Mouse (Mus musculus) liver, embryonic 12.5 days (tissue): ENCODE measurements around the gene Nceh1. TPM values are rescaled to one million over a fixed set of nuclear protein-coding genes. Genes with fewer than 3 reads are reported as not detected.
A peak's percentile ranks its signal among the peaks of the same experiment; 100 is the strongest.

ENCODE experiments used
- ATAC-seq: fragments of 200-750 bp; cut with Nextera tagmentation; 2 replicates; pipeline ENCODE4 v1.8.0; 2017; ENCODE audit warnings: moderate number of reproducible peaks, mild to moderate bottlenecking, moderate library complexity
- H3K27ac ChIP-seq: fragments of 300-500 bp; sonication (generic); 2 replicates; pipeline ENCODE4 v1.5.1; 2016; ENCODE audit warnings: mild to moderate bottlenecking
- H3K27me3 ChIP-seq: fragments of 300-500 bp; sonication (generic); replicated peaks from 2 replicates; pipeline ENCODE4 v1.6.1; 2016; ENCODE audit warnings: mild to moderate bottlenecking, moderate library complexity
- H3K36me3 ChIP-seq: fragments of 300-500 bp; sonication (generic); 2 replicates; pipeline ENCODE4 v1.6.1; 2016; ENCODE audit warnings: mild to moderate bottlenecking, moderate library complexity
- H3K4me1 ChIP-seq: fragments of 300-500 bp; sonication (generic); 2 replicates; pipeline ENCODE4 v1.6.1; 2016
- H3K4me2 ChIP-seq: fragments of 300-500 bp; sonication (generic); 2 replicates; pipeline ENCODE4 v1.6.1; 2016; ENCODE audit warnings: mild to moderate bottlenecking, moderate library complexity
- H3K4me3 ChIP-seq: fragments of 300-500 bp; sonication (generic); 2 replicates; pipeline ENCODE4 v1.5.1; 2016; ENCODE audit warnings: mild to moderate bottlenecking, moderate library complexity
- H3K9ac ChIP-seq: fragments of 300-500 bp; sonication (generic); 2 replicates; pipeline ENCODE4 v1.6.1; 2016; ENCODE audit warnings: mild to moderate bottlenecking, moderate library complexity
- H3K9me3 ChIP-seq: fragments of 300-500 bp; sonication (generic); replicated peaks from 2 replicates; pipeline ENCODE4 v1.6.1; 2016; ENCODE audit warnings: mild to moderate bottlenecking, moderate library complexity
- WGBS: fragments of 180-500 bp; shearing (Covaris S2); methylation state at CpG from one replicate; pipeline ENCODE4 v1.1.7; 2016; ENCODE audit not compliant: insufficient replicate concordance; 5-methylcytosine and 5-hydroxymethylcytosine counted together
- polyA plus RNA-seq: library from polyadenylated mRNA; unstranded; fragments of >200 nt; fragmentation: Nextera tagmentation; extraction: Ambion mirVana; gene quantifications from 2 replicates; pipeline ENCODE4 v1.2.1, GENCODE M21; 2016

The Nceh1 gene
- polyA plus RNA-seq, 1 experiment from 2014 or later = 2.8 TPM

DNA sequence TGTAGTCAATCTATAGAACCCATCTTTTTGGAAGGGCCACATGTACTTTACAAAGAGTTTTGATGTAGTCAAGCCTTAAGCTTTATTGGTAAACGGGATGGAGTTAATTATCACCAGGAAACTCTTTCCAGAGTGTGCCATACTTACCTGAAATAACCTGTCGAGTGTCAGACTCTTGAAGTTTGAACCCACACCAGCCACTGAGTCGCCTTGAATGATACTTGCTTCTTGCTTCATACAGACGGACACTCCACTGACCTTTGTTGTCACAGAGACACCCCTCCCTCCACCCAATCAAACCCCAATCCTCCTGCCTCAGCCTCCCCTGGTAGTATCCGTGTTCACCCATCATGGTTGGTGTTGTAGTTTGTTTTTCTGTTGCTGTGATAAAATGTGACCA is 55.8 kb downstream of the Nceh1 start:
- ATAC-seq = no peak
- Histone ChIP-seq H3K9ac (no peak overlapping the region), H3K4me2 (no peak overlapping the region), H3K27ac (no peak overlapping the region), H3K27me3 (no peaks in the 10 kb centered on the region), H3K36me3 (peaks cover 7% of the 10 kb centered on the region; the same call in 1 of the 2 replicates), H3K4me3 (no peak overlapping the region), H3K9me3 (no peaks in the 10 kb centered on the region), H3K4me1 (peaks cover 7% of the 10 kb centered on the region; the same call in 1 of the 2 replicates)
- 62% methylated on average over 5 of the region's 5 CpGs for WGBS

DNA sequence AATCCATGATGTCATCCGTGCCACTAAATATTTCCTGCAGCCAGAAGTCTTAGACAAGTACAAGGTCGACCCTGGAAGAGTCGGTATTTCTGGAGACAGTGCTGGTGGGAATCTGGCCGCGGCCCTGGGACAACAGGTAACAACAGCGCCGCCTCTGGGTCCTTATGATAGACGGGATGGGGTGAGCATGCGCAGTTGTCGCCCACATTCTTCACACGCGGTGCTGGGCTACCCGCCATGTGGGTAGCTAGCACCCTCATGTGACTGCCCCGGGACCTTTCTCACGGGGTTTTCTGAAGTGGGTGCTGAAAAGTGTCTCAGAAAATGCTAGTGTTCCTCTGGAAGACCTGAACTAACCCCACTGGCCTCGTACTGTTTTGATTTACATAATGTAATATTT is 56.8 kb downstream of the Nceh1 start:
- WGBS = 82% methylated on average over 16 of the region's 16 CpGs
- no peak overlapping the region for H3K4me2 ChIP-seq
- H3K27ac ChIP-seq = no peak overlapping the region
- no peaks in the 10 kb centered on the region for H3K27me3 ChIP-seq
- H3K4me3 ChIP-seq = no peak overlapping the region
- H3K9ac ChIP-seq = no peak overlapping the region
- no peak for ATAC-seq
- H3K9me3 ChIP-seq = no peaks in the 10 kb centered on the region
- H3K4me1 ChIP-seq = peaks cover 7% of the 10 kb centered on the region; the same call in 1 of the 2 replicates
- H3K36me3 ChIP-seq = peaks cover 7% of the 10 kb centered on the region; the same call in 1 of the 2 replicates

DNA sequence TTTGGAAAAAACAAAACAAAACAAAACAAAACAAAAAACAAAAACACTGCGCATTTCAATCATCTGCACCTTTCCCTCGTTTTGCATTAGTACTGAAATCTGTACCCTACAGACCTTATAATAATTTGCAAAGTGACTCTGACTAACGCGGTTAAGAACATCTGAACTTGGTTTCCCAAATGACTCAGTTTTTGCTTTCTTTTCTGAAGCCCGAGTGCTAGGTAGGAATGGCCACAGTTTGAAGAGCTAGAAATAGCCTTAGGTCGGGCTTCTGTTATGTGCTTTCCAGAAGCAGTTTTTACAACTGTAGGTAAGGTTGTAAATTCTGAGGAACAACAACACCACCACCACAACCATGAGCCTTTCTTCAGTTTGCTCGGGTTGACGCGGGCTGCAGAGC is 59.1 kb downstream of the Nceh1 start:
- peaks cover 7% of the 10 kb centered on the region; the same call in 1 of the 2 replicates for H3K36me3 ChIP-seq
- no peaks in the 10 kb centered on the region for H3K27me3 ChIP-seq
- H3K4me3 ChIP-seq = no peak overlapping the region
- H3K9me3 ChIP-seq = no peaks in the 10 kb centered on the region
- H3K4me2 ChIP-seq = no peak overlapping the region
- WGBS = 77% methylated on average over 9 of the region's 9 CpGs
- no peak overlapping the region for H3K9ac ChIP-seq
- no peak for ATAC-seq
- H3K4me1 ChIP-seq = no peaks in the 10 kb centered on the region
- H3K27ac ChIP-seq = no peak overlapping the region

DNA sequence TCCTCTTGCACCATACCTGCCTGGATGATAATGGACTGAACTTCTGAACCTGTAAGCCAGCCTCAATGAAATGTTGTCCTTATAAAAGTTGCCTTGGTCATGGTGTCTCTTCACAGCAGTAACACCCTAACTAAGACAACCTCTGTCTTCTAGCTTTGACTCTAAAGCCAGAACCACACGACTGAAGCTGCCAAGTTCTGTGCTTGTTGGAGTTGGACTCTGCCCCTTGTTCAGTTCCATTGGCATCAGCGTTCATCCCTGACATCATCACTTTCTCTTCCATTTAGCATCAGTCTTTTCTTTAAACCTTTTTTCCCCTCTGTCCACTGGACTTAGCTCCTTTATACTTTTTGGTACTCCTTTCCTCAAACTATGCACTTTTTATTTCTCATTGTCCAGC is 63.4 kb downstream of the Nceh1 start:
- 65% methylated on average over 2 of the region's 2 CpGs for WGBS
- Histone ChIP-seq H3K27ac (no peak overlapping the region), H3K36me3 (peaks cover 7% of the 10 kb centered on the region; the same call in 1 of the 2 replicates), H3K4me3 (no peak overlapping the region), H3K27me3 (no peaks in the 10 kb centered on the region), H3K9ac (no peak overlapping the region), H3K4me2 (no peak overlapping the region), H3K9me3 (no peaks in the 10 kb centered on the region), H3K4me1 (no peaks in the 10 kb centered on the region)
- no peak for ATAC-seq

DNA sequence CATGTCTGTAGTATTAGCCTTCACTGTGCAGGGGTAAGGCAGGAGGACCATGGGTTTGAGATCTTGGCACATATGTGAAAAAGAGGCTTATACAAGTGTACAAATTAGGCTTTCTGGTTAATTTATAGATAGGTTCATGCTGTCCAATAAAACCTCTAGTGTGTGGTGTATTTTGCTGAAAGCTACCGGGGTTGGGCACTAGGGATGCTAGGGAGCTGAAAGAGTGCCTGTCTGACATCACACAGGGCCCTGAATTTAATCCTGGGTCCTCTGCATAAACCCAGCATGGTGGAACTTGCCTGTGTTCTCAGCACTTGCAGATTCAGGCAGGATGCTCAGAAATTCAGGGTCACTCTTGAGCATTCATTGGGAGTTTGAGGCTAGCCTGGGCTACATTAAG is 65.0 kb downstream of the Nceh1 start:
- Histone ChIP-seq H3K9me3 (no peaks in the 10 kb centered on the region), H3K27ac (no peak overlapping the region), H3K4me3 (no peak overlapping the region), H3K4me1 (no peaks in the 10 kb centered on the region), H3K27me3 (no peaks in the 10 kb centered on the region), H3K36me3 (no peaks in the 10 kb centered on the region), H3K9ac (no peak overlapping the region), H3K4me2 (no peak overlapping the region)
- ATAC-seq = no peak
- WGBS = 78% methylated on average over 1 of the region's 1 CpGs

DNA sequence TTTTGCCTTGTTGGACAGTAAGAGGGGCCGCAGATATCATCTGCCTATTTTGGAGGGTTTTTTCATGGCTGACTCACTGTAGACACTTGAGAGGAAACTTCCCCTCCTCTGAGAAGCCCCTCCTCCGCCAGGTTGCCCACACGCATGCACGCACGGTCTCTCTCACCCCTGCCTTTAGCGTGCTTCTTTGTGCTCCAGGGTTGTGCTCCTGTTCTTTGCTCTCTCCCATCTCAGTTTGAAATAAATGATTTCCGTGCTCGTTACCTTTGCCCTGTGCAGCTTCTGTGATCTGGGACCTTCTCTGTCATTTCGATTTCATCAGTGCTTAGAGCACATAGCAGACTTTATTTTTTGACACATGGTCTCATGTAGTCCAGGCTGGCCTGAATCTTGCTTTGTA is 66.3 kb downstream of the Nceh1 start:
- no peak for ATAC-seq
- 68% methylated on average over 9 of the region's 9 CpGs for WGBS

DNA sequence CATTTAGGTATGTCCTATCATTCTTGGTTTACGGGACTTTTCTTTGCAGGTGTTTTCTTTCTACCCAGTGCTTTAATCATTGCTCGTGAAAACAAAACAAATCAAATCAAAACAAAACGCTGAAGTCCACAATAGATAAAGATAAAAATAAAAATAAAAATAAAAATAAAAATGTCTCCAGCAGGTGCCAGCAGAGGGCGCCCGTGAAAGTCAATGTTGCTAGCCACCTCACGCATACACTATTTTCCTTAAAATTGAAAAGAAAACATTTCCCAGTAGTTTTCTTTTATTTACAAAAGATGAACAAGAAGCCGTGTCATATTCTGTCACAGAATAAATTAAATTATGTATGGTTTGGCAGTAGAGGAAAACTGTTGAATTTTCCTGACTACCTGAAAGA is 68.2 kb downstream of the Nceh1 start:
- Histone ChIP-seq H3K27me3 (no peaks in the 10 kb centered on the region), H3K9me3 (no peaks in the 10 kb centered on the region), H3K4me3 (no peak overlapping the region), H3K9ac (no peak overlapping the region), H3K36me3 (no peaks in the 10 kb centered on the region), H3K27ac (no peak overlapping the region), H3K4me2 (no peak overlapping the region), H3K4me1 (no peaks in the 10 kb centered on the region)
- no peak for ATAC-seq
- WGBS = 38% methylated on average over 7 of the region's 7 CpGs

More for the DNA sequence above, 66.3 kb downstream of the Nceh1 start:
- no peaks in the 10 kb centered on the region for H3K9me3 ChIP-seq
- H3K4me1 ChIP-seq = no peaks in the 10 kb centered on the region
- H3K4me2 ChIP-seq = no peak overlapping the region
- H3K27ac ChIP-seq = no peak overlapping the region
- no peaks in the 10 kb centered on the region for H3K36me3 ChIP-seq
- H3K27me3 ChIP-seq = no peaks in the 10 kb centered on the region
- H3K9ac ChIP-seq = no peak overlapping the region
- no peak overlapping the region for H3K4me3 ChIP-seq

DNA sequence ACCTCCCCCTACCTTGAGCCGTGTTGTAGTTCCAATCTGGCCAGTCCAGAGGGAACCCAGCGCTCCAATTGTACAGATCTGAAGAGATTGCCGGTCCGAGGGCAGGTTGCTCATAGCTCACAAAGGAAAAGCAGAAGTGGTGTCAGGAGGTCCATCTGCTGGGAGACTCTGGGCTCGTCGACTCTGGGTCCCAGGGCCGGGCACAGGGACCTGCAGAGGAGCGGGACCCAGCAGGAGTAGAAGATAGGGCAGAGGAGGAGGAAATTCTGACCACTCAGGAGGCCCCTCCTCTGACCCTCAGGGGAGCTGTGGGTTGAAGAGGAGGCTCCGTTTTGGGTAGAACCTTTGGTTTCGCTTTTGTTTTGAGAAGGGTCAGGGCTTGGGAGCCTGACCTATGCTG is 75.7 kb downstream of the Nceh1 start:
- H3K4me2 ChIP-seq = peak overlapping the region; percentile 27; the same call in 1 of the 2 replicates
- ATAC-seq = no peak
- H3K27me3 ChIP-seq = no peaks in the 10 kb centered on the region
- no peaks in the 10 kb centered on the region for H3K9me3 ChIP-seq
- WGBS = 43% methylated on average over 10 of the region's 10 CpGs
- H3K27ac ChIP-seq = no peak overlapping the region
- H3K4me1 ChIP-seq = no peaks in the 10 kb centered on the region
- no peaks in the 10 kb centered on the region for H3K36me3 ChIP-seq
- no peak overlapping the region for H3K9ac ChIP-seq
- H3K4me3 ChIP-seq = peak overlapping the region; percentile 11; the same call in 1 of the 2 replicates

DNA sequence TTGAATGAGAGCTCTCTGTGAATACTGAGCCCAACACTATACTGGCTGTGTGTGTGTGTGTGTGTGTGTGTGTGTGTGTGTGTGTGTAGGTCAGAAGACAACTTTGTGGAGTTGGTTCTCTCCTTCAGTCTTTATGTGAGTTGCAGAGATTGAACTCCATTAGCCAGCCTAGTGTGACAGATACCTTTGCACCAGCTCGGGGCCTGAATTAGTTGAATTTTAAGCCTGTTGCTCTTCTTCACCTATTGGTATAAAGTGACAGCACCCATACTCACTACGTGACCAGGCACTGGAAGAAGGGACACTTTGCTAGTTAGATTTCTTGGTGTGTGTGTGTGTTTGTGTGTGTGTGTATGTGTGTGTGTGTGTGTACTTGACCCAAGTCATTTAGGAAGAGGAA is 77.6 kb downstream of the Nceh1 start:
- ATAC-seq = no peak

DNA sequence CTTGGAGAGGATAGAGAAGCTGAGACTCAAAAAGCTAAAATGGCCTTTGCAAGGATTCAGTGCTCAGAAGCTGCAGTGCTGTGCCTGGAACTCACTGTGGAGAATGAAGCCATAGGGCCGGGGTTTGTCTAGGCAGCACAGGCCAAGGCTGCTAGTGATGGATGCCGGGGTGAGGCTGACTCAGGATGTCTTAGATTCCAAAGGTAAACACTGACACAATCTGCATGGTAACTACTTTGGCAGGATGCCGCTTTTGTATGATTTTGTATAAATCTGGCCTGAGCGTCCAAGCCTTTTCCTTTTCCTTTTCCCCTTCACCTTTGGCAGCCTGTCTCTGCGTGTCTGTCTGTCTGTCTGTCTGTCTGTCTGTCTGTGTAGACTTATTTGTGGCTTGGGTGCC is 84.6 kb downstream of the Nceh1 start:
- Histone ChIP-seq H3K27ac (no peak overlapping the region), H3K4me1 (no peaks in the 10 kb centered on the region), H3K27me3 (no peaks in the 10 kb centered on the region), H3K36me3 (no peaks in the 10 kb centered on the region), H3K9me3 (no peaks in the 10 kb centered on the region), H3K4me2 (no peak overlapping the region), H3K4me3 (no peak overlapping the region), H3K9ac (no peak overlapping the region)
- 74% methylated on average over 5 of the region's 5 CpGs for WGBS
- ATAC-seq = no peak

More for the DNA sequence above, 77.6 kb downstream of the Nceh1 start:
- H3K9ac ChIP-seq = no peak overlapping the region
- H3K4me1 ChIP-seq = no peaks in the 10 kb centered on the region
- no peaks in the 10 kb centered on the region for H3K36me3 ChIP-seq
- H3K27me3 ChIP-seq = no peaks in the 10 kb centered on the region
- no peak overlapping the region for H3K4me2 ChIP-seq
- WGBS = 78% methylated on average over 2 of the region's 2 CpGs
- H3K27ac ChIP-seq = no peak overlapping the region
- no peaks in the 10 kb centered on the region for H3K9me3 ChIP-seq
- no peak overlapping the region for H3K4me3 ChIP-seq

DNA sequence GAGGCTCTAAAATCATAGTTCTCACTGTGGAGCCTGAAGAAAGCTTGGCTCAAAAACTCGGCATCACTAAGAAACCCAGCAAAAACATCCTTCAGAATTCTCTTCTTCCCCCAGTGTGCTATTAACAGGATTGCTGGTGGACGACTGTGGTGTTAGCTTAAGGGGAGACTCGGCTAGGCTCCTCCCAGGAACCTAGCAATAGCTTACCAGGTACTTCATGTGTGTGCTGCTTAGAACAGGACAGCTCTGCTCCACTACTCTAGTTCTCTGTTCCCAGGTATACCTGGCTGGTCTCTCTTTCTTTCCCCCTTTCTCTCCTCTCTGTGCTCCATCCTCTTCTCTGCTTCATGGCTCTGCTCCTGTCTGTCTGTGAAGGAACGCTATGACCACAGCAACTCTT is 85.1 kb downstream of the Nceh1 start:
- H3K9ac ChIP-seq = no peak overlapping the region
- no peaks in the 10 kb centered on the region for H3K4me1 ChIP-seq
- H3K36me3 ChIP-seq = no peaks in the 10 kb centered on the region
- no peaks in the 10 kb centered on the region for H3K9me3 ChIP-seq
- H3K27me3 ChIP-seq = no peaks in the 10 kb centered on the region
- H3K4me3 ChIP-seq = no peak overlapping the region
- no peak overlapping the region for H3K27ac ChIP-seq
- ATAC-seq = no peak
- WGBS = 55% methylated on average over 4 of the region's 4 CpGs
- H3K4me2 ChIP-seq = no peak overlapping the region

DNA sequence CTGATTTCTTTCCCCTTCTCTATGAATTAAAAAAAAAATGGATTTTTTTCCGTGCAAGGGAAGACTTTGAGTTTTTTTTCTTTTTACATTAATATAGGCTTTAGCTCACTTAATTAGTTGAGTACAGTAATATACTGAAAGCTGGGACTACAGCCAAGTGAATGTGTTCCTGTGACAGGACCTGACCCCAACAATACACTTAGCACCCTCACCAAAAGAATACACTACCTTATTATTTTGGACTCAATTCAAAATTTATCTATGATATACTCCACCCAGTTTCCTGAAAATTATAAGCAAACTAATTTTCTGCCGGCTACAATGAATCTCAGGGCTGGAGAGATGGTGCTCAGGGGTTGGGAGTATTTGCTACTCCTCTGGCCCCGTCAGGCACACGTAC is 86.4 kb downstream of the Nceh1 start:
- H3K4me3 ChIP-seq = no peak overlapping the region
- H3K27me3 ChIP-seq = no peaks in the 10 kb centered on the region
- no peaks in the 10 kb centered on the region for H3K9me3 ChIP-seq
- no peak overlapping the region for H3K4me2 ChIP-seq
- 56% methylated on average over 4 of the region's 4 CpGs for WGBS
- no peaks in the 10 kb centered on the region for H3K4me1 ChIP-seq
- ATAC-seq = no peak
- no peak overlapping the region for H3K9ac ChIP-seq
- no peak overlapping the region for H3K27ac ChIP-seq
- no peaks in the 10 kb centered on the region for H3K36me3 ChIP-seq
